Comparison of ENCODE assay signal across 8 mouse cellular contexts in genomic region chr11:69979827-69980195, GRCm38 (mm10). TPM values are rescaled to one million over a fixed set of nuclear protein-coding genes. Genes with fewer than 3 reads are reported as not detected.
A peak's percentile ranks its signal among the peaks of the same experiment; 100 is the strongest.
DNase-seq lines count a peak whose midpoint lies in the region; ATAC-seq and TF ChIP-seq lines count a peak whose summit lies in the region.

No protein-coding gene starts in this region.

- H3K36me3 ChIP-seq in embryonic facial prominence, embryonic 14.5 days (ENCODE audit: control insufficient read depth, insufficient read depth, low read length) = peaks cover 50% of the 10 kb centered on the region
- peaks cover 9% of the 10 kb centered on the region for H3K36me3 ChIP-seq in intestine, embryonic 16.5 days (ENCODE audit: control insufficient read depth, insufficient read depth, low read length)
- peaks cover 29% of the 10 kb centered on the region for H3K36me3 ChIP-seq in neural tube, embryonic 12.5 days

- no peaks in the 10 kb centered on the region for H3K9me3 ChIP-seq in embryonic facial prominence, embryonic 14.5 days (ENCODE audit: control insufficient read depth, low read length)
- H3K9me3 ChIP-seq in intestine, embryonic 16.5 days (ENCODE audit: control insufficient read depth, low read length) = no peaks in the 10 kb centered on the region
- no peaks in the 10 kb centered on the region for H3K9me3 ChIP-seq in neural tube, embryonic 12.5 days

- peak overlapping the region; percentile 94 for H3K4me3 ChIP-seq in lung, adult 2 months (replicated peaks; ENCODE audit: extremely low read depth, low read depth, low read length)
- peak overlapping the region; percentile 99 for H3K4me3 ChIP-seq in embryonic facial prominence, embryonic 14.5 days (ENCODE audit: low read depth, low read length)
- peak overlapping the region; percentile 100 for H3K4me3 ChIP-seq in intestine, embryonic 16.5 days (ENCODE audit: low read length)
- peak overlapping the region; percentile 94 for H3K4me3 ChIP-seq in neural tube, embryonic 12.5 days

- no peak for TF ChIP-seq POLR2A in lung, adult 2 months (IDR thresholded peaks at IDR 0.05; ENCODE audit: borderline replicate concordance, extremely low read depth, low read depth, low read length)

- WGBS in lung, adult 2 months = 2% methylated on average over 16 of the region's 16 CpGs
- WGBS in embryonic facial prominence, embryonic 14.5 days = 2% methylated on average over 16 of the region's 16 CpGs
- 1% methylated on average over 16 of the region's 16 CpGs for WGBS in intestine, embryonic 16.5 days
- WGBS in neural tube, embryonic 12.5 days = 3% methylated on average over 16 of the region's 16 CpGs

- no peak for ATAC-seq in embryonic facial prominence, embryonic 14.5 days (ENCODE audit: low read depth)
- no peak for ATAC-seq in intestine, embryonic 16.5 days
- no peak for ATAC-seq in neural tube, embryonic 12.5 days (ENCODE audit: low FRiP score, low read depth)

- peak overlapping the region; percentile 98 for H3K9ac ChIP-seq in embryonic facial prominence, embryonic 14.5 days (ENCODE audit: low read depth, low read length)
- peak overlapping the region; percentile 81 for H3K9ac ChIP-seq in intestine, embryonic 16.5 days (ENCODE audit: low read depth, low read length)
- H3K9ac ChIP-seq in neural tube, embryonic 12.5 days = peak overlapping the region; percentile 95

- H3K4me2 ChIP-seq in embryonic facial prominence, embryonic 14.5 days (ENCODE audit: low read depth, low read length) = peak overlapping the region; percentile 60
- H3K4me2 ChIP-seq in intestine, embryonic 16.5 days (ENCODE audit: low read depth, low read length) = peak overlapping the region; percentile 84
- H3K4me2 ChIP-seq in neural tube, embryonic 12.5 days (replicated peaks) = peak overlapping the region; percentile 92

- DNase-seq in lung, adult 2 months = no peak
- DNase-seq in lung, postnatal 36 days = no peak
- no peak for DNase-seq in embryonic facial prominence, embryonic 14.5 days (ENCODE audit: low spot score)
- no peak for DNase-seq in urinary bladder, adult 2 months (ENCODE audit: low spot score)
- no peak for DNase-seq in cerebellum, postnatal 25 days
- no peak for DNase-seq in right cerebral cortex, postnatal 4 days

- peak overlapping the region; percentile 99 for H3K27ac ChIP-seq in embryonic facial prominence, embryonic 14.5 days (replicated peaks; ENCODE audit: low read depth, low read length)
- peak overlapping the region; percentile 100 for H3K27ac ChIP-seq in intestine, embryonic 16.5 days (ENCODE audit: low read length)
- H3K27ac ChIP-seq in neural tube, embryonic 12.5 days = peak overlapping the region; percentile 96

- no peaks in the 10 kb centered on the region for H3K27me3 ChIP-seq in embryonic facial prominence, embryonic 14.5 days (replicated peaks; ENCODE audit: control insufficient read depth, insufficient read depth, low read length)
- no peaks in the 10 kb centered on the region for H3K27me3 ChIP-seq in intestine, embryonic 16.5 days (replicated peaks; ENCODE audit: control insufficient read depth, insufficient read depth, low read length)
- no peaks in the 10 kb centered on the region for H3K27me3 ChIP-seq in neural tube, embryonic 12.5 days (replicated peaks)

- peaks cover 8% of the 10 kb centered on the region; the same call in 1 of the 2 replicates for H3K4me1 ChIP-seq in lung, adult 2 months (ENCODE audit: control insufficient read depth, insufficient read depth, low read length)
- H3K4me1 ChIP-seq in embryonic facial prominence, embryonic 14.5 days (ENCODE audit: control insufficient read depth, insufficient read depth, low read length) = peaks cover 17% of the 10 kb centered on the region
- peaks cover 24% of the 10 kb centered on the region for H3K4me1 ChIP-seq in intestine, embryonic 16.5 days (ENCODE audit: control insufficient read depth, insufficient read depth, low read length)
- H3K4me1 ChIP-seq in neural tube, embryonic 12.5 days = peaks cover 27% of the 10 kb centered on the region

- TF ChIP-seq CTCF in lung, adult 2 months (IDR thresholded peaks at IDR 0.05; ENCODE audit: insufficient read depth, low read length) = no peak

RNA-seq across cellular contexts. Expression of gene Ctdnep1, which starts 1.1 kb away (rescaled TPM):
- 88.3 and 102 TPM in 2 replicates for polyA plus RNA-seq in lung, adult 2 months (2012; rRNA removed)
- 37.4 and 39.2 TPM in 2 replicates for polyA plus RNA-seq in embryonic facial prominence, embryonic 14.5 days (2014; fragmentation: Nextera tagmentation; extraction: Ambion mirVana)
- 20.7 and 20.9 TPM in 2 replicates for polyA plus RNA-seq in intestine, embryonic 16.5 days (2015; fragmentation: Nextera tagmentation; extraction: Ambion mirVana)
- polyA plus RNA-seq in neural tube, embryonic 12.5 days (2016; fragmentation: Nextera tagmentation; extraction: Ambion mirVana) = 23.0 and 24.3 TPM in 2 replicates
- 82.0 and 95.4 TPM in 2 replicates for polyA plus RNA-seq in urinary bladder, adult 2 months (2012; rRNA removed)

RNA-seq across cellular contexts. Expression of gene Elp5, which starts 2.5 kb away (rescaled TPM):
- 38.5 and 53.8 TPM in 2 replicates for polyA plus RNA-seq in lung, adult 2 months (2012; rRNA removed)
- 109 and 116 TPM in 2 replicates for polyA plus RNA-seq in embryonic facial prominence, embryonic 14.5 days (2014; fragmentation: Nextera tagmentation; extraction: Ambion mirVana)
- polyA plus RNA-seq in intestine, embryonic 16.5 days (2015; fragmentation: Nextera tagmentation; extraction: Ambion mirVana) = 92.6 and 106 TPM in 2 replicates
- polyA plus RNA-seq in neural tube, embryonic 12.5 days (2016; fragmentation: Nextera tagmentation; extraction: Ambion mirVana) = 129 and 131 TPM in 2 replicates
- polyA plus RNA-seq in urinary bladder, adult 2 months (2012; rRNA removed) = 57.6 and 61.4 TPM in 2 replicates

RNA-seq across cellular contexts. Expression of gene Gabarap, which starts 11.1 kb away (rescaled TPM):
- 333 and 615 TPM in 2 replicates for polyA plus RNA-seq in lung, adult 2 months (2012; rRNA removed)
- polyA plus RNA-seq in embryonic facial prominence, embryonic 14.5 days (2014; fragmentation: Nextera tagmentation; extraction: Ambion mirVana) = 577 and 590 TPM in 2 replicates
- polyA plus RNA-seq in intestine, embryonic 16.5 days (2015; fragmentation: Nextera tagmentation; extraction: Ambion mirVana) = 639 and 679 TPM in 2 replicates
- 577 and 592 TPM in 2 replicates for polyA plus RNA-seq in neural tube, embryonic 12.5 days (2016; fragmentation: Nextera tagmentation; extraction: Ambion mirVana)
- polyA plus RNA-seq in urinary bladder, adult 2 months (2012; rRNA removed) = 374 and 440 TPM in 2 replicates

RNA-seq across cellular contexts. Expression of gene Cldn7, which starts 15.2 kb away (rescaled TPM):
- polyA plus RNA-seq in lung, adult 2 months (2012; rRNA removed) = 60.5 and 63.7 TPM in 2 replicates
- 22.3 and 23.7 TPM in 2 replicates for polyA plus RNA-seq in embryonic facial prominence, embryonic 14.5 days (2014; fragmentation: Nextera tagmentation; extraction: Ambion mirVana)
- polyA plus RNA-seq in intestine, embryonic 16.5 days (2015; fragmentation: Nextera tagmentation; extraction: Ambion mirVana) = 1,377 and 1,415 TPM in 2 replicates
- polyA plus RNA-seq in neural tube, embryonic 12.5 days (2016; fragmentation: Nextera tagmentation; extraction: Ambion mirVana) = 2.1 and 3.2 TPM in 2 replicates
- 67.1 and 69.1 TPM in 2 replicates for polyA plus RNA-seq in urinary bladder, adult 2 months (2012; rRNA removed)

RNA-seq across cellular contexts. Expression of gene Phf23, which starts 15.8 kb away (rescaled TPM):
- 15.0 and 22.9 TPM in 2 replicates for polyA plus RNA-seq in lung, adult 2 months (2012; rRNA removed)
- polyA plus RNA-seq in embryonic facial prominence, embryonic 14.5 days (2014; fragmentation: Nextera tagmentation; extraction: Ambion mirVana) = 47.0 and 49.3 TPM in 2 replicates
- polyA plus RNA-seq in intestine, embryonic 16.5 days (2015; fragmentation: Nextera tagmentation; extraction: Ambion mirVana) = 49.7 and 53.1 TPM in 2 replicates
- polyA plus RNA-seq in neural tube, embryonic 12.5 days (2016; fragmentation: Nextera tagmentation; extraction: Ambion mirVana) = 89.4 and 92.5 TPM in 2 replicates
- 35.8 and 36.4 TPM in 2 replicates for polyA plus RNA-seq in urinary bladder, adult 2 months (2012; rRNA removed)
